Comparison of ENCODE assay signal across 9 mouse cellular contexts in genomic region chr6:17675019-17675756, GRCm38 (mm10). TPM values are rescaled to one million over a fixed set of nuclear protein-coding genes. Genes with fewer than 3 reads are reported as not detected.
DNase-seq lines count a peak whose midpoint lies in the region; ATAC-seq lines count a peak whose summit lies in the region.
"Had no signal": no experiment of that assay in that cellular context is flagged by ENCODE, and none has a peak within 500 bp of the region (broad histone marks: within the 10 kb centered on the region; RNA-seq: fewer than 3 reads in every experiment).

No protein-coding gene starts in this region.

- no peaks in the 10 kb centered on the region for H3K9me3 ChIP-seq in forebrain, embryonic 11.5 days (ENCODE audit: control insufficient read depth, low read length)
- H3K9me3 ChIP-seq in hindbrain, embryonic 11.5 days (ENCODE audit: control insufficient read depth, low read length), result no peaks in the 10 kb centered on the region
- H3K9me3 ChIP-seq in limb, embryonic 13.5 days, result no peaks in the 10 kb centered on the region
- H3K9me3 ChIP-seq in midbrain, embryonic 14.5 days (ENCODE audit: control insufficient read depth, low read length), result no peaks in the 10 kb centered on the region
- H3K9me3 ChIP-seq: embryonic facial prominence, embryonic 15.5 days had no signal

- no peaks in the 10 kb centered on the region for H3K36me3 ChIP-seq in forebrain, embryonic 11.5 days (ENCODE audit: control insufficient read depth, insufficient read depth, low read length)
- H3K36me3 ChIP-seq in hindbrain, embryonic 11.5 days (ENCODE audit: control insufficient read depth, insufficient read depth, low read length), result no peaks in the 10 kb centered on the region
- H3K36me3 ChIP-seq in limb, embryonic 13.5 days, result no peaks in the 10 kb centered on the region
- no peaks in the 10 kb centered on the region for H3K36me3 ChIP-seq in midbrain, embryonic 14.5 days (ENCODE audit: control insufficient read depth, insufficient read depth, low read length)
- H3K36me3 ChIP-seq: embryonic facial prominence, embryonic 15.5 days had no signal

- H3K4me3 ChIP-seq in forebrain, embryonic 11.5 days (ENCODE audit: low read depth, low read length), result no peak overlapping the region
- H3K4me3 ChIP-seq in hindbrain, embryonic 11.5 days (ENCODE audit: low read depth, low read length), result no peak overlapping the region
- no peak overlapping the region for H3K4me3 ChIP-seq in limb, embryonic 13.5 days
- H3K4me3 ChIP-seq in midbrain, embryonic 14.5 days (replicated peaks; ENCODE audit: low read depth, low read length), result no peak overlapping the region
- H3K4me3 ChIP-seq: embryonic facial prominence, embryonic 15.5 days had no signal

- H3K27ac ChIP-seq in forebrain, embryonic 11.5 days (ENCODE audit: low read depth, low read length), result no peak overlapping the region
- no peak overlapping the region for H3K27ac ChIP-seq in hindbrain, embryonic 11.5 days (ENCODE audit: low read depth, low read length)
- H3K27ac ChIP-seq in limb, embryonic 13.5 days, result no peak overlapping the region
- no peak overlapping the region for H3K27ac ChIP-seq in midbrain, embryonic 14.5 days (replicated peaks; ENCODE audit: low read depth, low read length)
- H3K27ac ChIP-seq: embryonic facial prominence, embryonic 15.5 days had no signal

- no peaks in the 10 kb centered on the region for H3K4me1 ChIP-seq in forebrain, embryonic 11.5 days (replicated peaks; ENCODE audit: control insufficient read depth, insufficient read depth, low read length)
- H3K4me1 ChIP-seq in hindbrain, embryonic 11.5 days (replicated peaks; ENCODE audit: control insufficient read depth, insufficient read depth, low read length), result no peaks in the 10 kb centered on the region
- no peaks in the 10 kb centered on the region for H3K4me1 ChIP-seq in limb, embryonic 13.5 days
- no peaks in the 10 kb centered on the region for H3K4me1 ChIP-seq in midbrain, embryonic 14.5 days (ENCODE audit: control insufficient read depth, insufficient read depth, low read length)
- H3K4me1 ChIP-seq: embryonic facial prominence, embryonic 15.5 days had no signal

- no peak overlapping the region for H3K9ac ChIP-seq in forebrain, embryonic 11.5 days (ENCODE audit: low read length)
- H3K9ac ChIP-seq in hindbrain, embryonic 11.5 days (ENCODE audit: low read depth, low read length), result no peak overlapping the region
- H3K9ac ChIP-seq in limb, embryonic 13.5 days, result no peak overlapping the region
- H3K9ac ChIP-seq in midbrain, embryonic 14.5 days (replicated peaks; ENCODE audit: low read length), result no peak overlapping the region
- H3K9ac ChIP-seq: embryonic facial prominence, embryonic 15.5 days had no signal

- ATAC-seq in forebrain, embryonic 11.5 days (replicated peaks; ENCODE audit: low FRiP score), result peak; percentile 78
- ATAC-seq in hindbrain, embryonic 11.5 days (ENCODE audit: low FRiP score), result peak; percentile 80
- 0 out of 2 replicates have a peak, but pooled peaks have one; percentile 57 for ATAC-seq in limb, embryonic 13.5 days (ENCODE audit: low FRiP score, low read depth)
- peak; percentile 68; the same call in 1 of the 2 replicates for ATAC-seq in midbrain, embryonic 14.5 days (ENCODE audit: low FRiP score, low TSS enrichment)

- 23% methylated on average over 11 of the region's 12 CpGs for WGBS in forebrain, embryonic 11.5 days
- WGBS in hindbrain, embryonic 11.5 days, result 28% methylated on average over 12 of the region's 12 CpGs
- 27% methylated on average over 12 of the region's 12 CpGs for WGBS in limb, embryonic 13.5 days
- WGBS in midbrain, embryonic 14.5 days, result 23% methylated on average over 12 of the region's 12 CpGs

- no peaks in the 10 kb centered on the region for H3K27me3 ChIP-seq in forebrain, embryonic 11.5 days (ENCODE audit: control insufficient read depth, insufficient read depth, low read length)
- H3K27me3 ChIP-seq in hindbrain, embryonic 11.5 days (ENCODE audit: control insufficient read depth, insufficient read depth, low read length), result no peaks in the 10 kb centered on the region
- H3K27me3 ChIP-seq in limb, embryonic 13.5 days, result no peaks in the 10 kb centered on the region
- no peaks in the 10 kb centered on the region for H3K27me3 ChIP-seq in midbrain, embryonic 14.5 days (ENCODE audit: control insufficient read depth, insufficient read depth, low read length)
- H3K27me3 ChIP-seq: embryonic facial prominence, embryonic 15.5 days had no signal

- no peak overlapping the region for H3K4me2 ChIP-seq in forebrain, embryonic 11.5 days (ENCODE audit: low read depth, low read length, severe bottlenecking)
- no peak overlapping the region for H3K4me2 ChIP-seq in hindbrain, embryonic 11.5 days (replicated peaks; ENCODE audit: low read depth, low read length)
- no peak overlapping the region for H3K4me2 ChIP-seq in limb, embryonic 13.5 days (replicated peaks)
- H3K4me2 ChIP-seq in midbrain, embryonic 14.5 days (ENCODE audit: low read length), result peak overlapping the region; percentile 19
- H3K4me2 ChIP-seq: embryonic facial prominence, embryonic 15.5 days had no signal

- peak; percentile 38 for DNase-seq in ovary, postnatal 14 days (ENCODE audit: low spot score)
- DNase-seq in ovary, postnatal 10 days (ENCODE audit: low spot score), result no peak
- DNase-seq in c-Kit-positive CD71-positive TER-119-negative erythroid progenitor cells, embryonic 14.5 days (ENCODE audit: low read depth), result peak; percentile 72
- DNase-seq in forebrain, embryonic 11.5 days (ENCODE audit: low spot score), result peak; percentile 82
- DNase-seq in hindbrain, embryonic 11.5 days (ENCODE audit: low spot score), result peak; percentile 84
- DNase-seq in midbrain, embryonic 14.5 days, result peak; percentile 84
- peak; percentile 67 to 90 for DNase-seq in spleen, postnatal 4 days (ENCODE audit: low spot score in 2 of 2)

RNA-seq across cellular contexts. Expression of gene St7, which starts 17.5 kb away (rescaled TPM):
- 32.9 and 33.7 TPM in 2 replicates for polyA plus RNA-seq in forebrain, embryonic 11.5 days (2014; fragmentation: Nextera tagmentation; extraction: Ambion mirVana)
- polyA plus RNA-seq in hindbrain, embryonic 11.5 days (2014; fragmentation: Nextera tagmentation; extraction: Ambion mirVana), result 43.1 and 52.1 TPM in 2 replicates
- 28.3 and 29.3 TPM in 2 replicates for polyA plus RNA-seq in limb, embryonic 13.5 days (2015; fragmentation: Nextera tagmentation; extraction: Ambion mirVana)
- polyA plus RNA-seq in midbrain, embryonic 14.5 days (2014; fragmentation: Nextera tagmentation; extraction: Ambion mirVana), result 61.4 TPM in 2 replicates

RNA-seq across cellular contexts. Expression of gene Capza2, which starts 39.2 kb away (rescaled TPM):
- 242 and 251 TPM in 2 replicates for polyA plus RNA-seq in forebrain, embryonic 11.5 days (2014; fragmentation: Nextera tagmentation; extraction: Ambion mirVana)
- 268 and 275 TPM in 2 replicates for polyA plus RNA-seq in hindbrain, embryonic 11.5 days (2014; fragmentation: Nextera tagmentation; extraction: Ambion mirVana)
- polyA plus RNA-seq in limb, embryonic 13.5 days (2015; fragmentation: Nextera tagmentation; extraction: Ambion mirVana), result 205 and 206 TPM in 2 replicates
- polyA plus RNA-seq in midbrain, embryonic 14.5 days (2014; fragmentation: Nextera tagmentation; extraction: Ambion mirVana), result 246 and 272 TPM in 2 replicates
